Mouse (Mus musculus) ES-E14 (cell line): ENCODE data around the gene Pth1r.

ENCODE experiments used
- CHD2 ChIP-seq: IDR thresholded peaks from 2 replicates; pipeline ENCODE4 v1.6.1; 2014; ENCODE audit warnings: mild to moderate bottlenecking, low read depth, low read length, inconsistent platforms
- HCFC1 ChIP-seq: IDR thresholded peaks from 2 replicates; pipeline ENCODE4 v1.6.1; 2012; ENCODE audit warnings: low read length, inconsistent platforms, borderline replicate concordance; ENCODE audit not compliant: insufficient read depth
- MAFK ChIP-seq: IDR thresholded peaks from 2 replicates; pipeline ENCODE4 v1.6.1; 2014; ENCODE audit warnings: mild to moderate bottlenecking, low read depth, low read length, inconsistent platforms; ENCODE audit not compliant: insufficient read depth
- ZC3H11A ChIP-seq: IDR thresholded peaks from 2 replicates; pipeline ENCODE4 v1.6.1; 2012; ENCODE audit warnings: low read depth, mild to moderate bottlenecking, inconsistent platforms, low read length, borderline replicate concordance
- ZNF384 ChIP-seq: IDR thresholded peaks from 2 replicates; pipeline ENCODE4 v1.6.1; 2012; ENCODE audit warnings: low read depth, low read length, inconsistent platforms

GRCm38 (mm10) chr9:110711996-110712395, 34.9 kb downstream of the Pth1r start:
- no peak for TF ChIP-seq ZC3H11A
- TF ChIP-seq CHD2: no peak
- TF ChIP-seq MAFK: no peak
- no peak for TF ChIP-seq ZNF384
- no peak for TF ChIP-seq HCFC1
